Mouse (Mus musculus) heart, embryonic 16.5 days (tissue): ENCODE data around the gene Ipo5. TPM values are rescaled to one million over a fixed set of nuclear protein-coding genes. Genes with fewer than 3 reads are reported as not detected.

ENCODE experiments used
- ATAC-seq: fragments of 200-750 bp; cut with Nextera tagmentation; replicated peaks from 2 replicates; pipeline ENCODE4 v1.8.0; 2017; ENCODE audit warnings: moderate number of reproducible peaks; ENCODE audit not compliant: insufficient read depth, low FRiP score; ENCODE audit errors: extremely low read depth
- H3K27ac ChIP-seq: fragments of 300-500 bp; sonication (generic); 2 replicates; pipeline ENCODE4 v1.5.1; 2014; ENCODE audit warnings: mild to moderate bottlenecking, low read length, control low read depth, moderate library complexity
- H3K27me3 ChIP-seq: fragments of 300-500 bp; sonication (generic); 2 replicates; pipeline ENCODE4 v1.6.1; 2014; ENCODE audit warnings: low read length, mixed read lengths; ENCODE audit not compliant: control insufficient read depth, insufficient read depth
- H3K36me3 ChIP-seq: fragments of 300-500 bp; sonication (generic); 2 replicates; pipeline ENCODE4 v1.6.1; 2014; ENCODE audit not compliant: control insufficient read depth, insufficient read depth
- H3K4me1 ChIP-seq: fragments of 300-500 bp; sonication (generic); 2 replicates; pipeline ENCODE4 v1.6.1; 2014; ENCODE audit warnings: low read length, mixed read lengths; ENCODE audit not compliant: control insufficient read depth, insufficient read depth
- H3K4me2 ChIP-seq: fragments of 300-500 bp; sonication (generic); 2 replicates; pipeline ENCODE4 v1.6.1; 2014; ENCODE audit warnings: low read depth, mild to moderate bottlenecking, control low read depth, low read length
- H3K4me3 ChIP-seq: fragments of 300-500 bp; sonication (generic); 2 replicates; pipeline ENCODE4 v1.5.1; 2014; ENCODE audit warnings: mild to moderate bottlenecking, control low read depth, low read length
- H3K9ac ChIP-seq: fragments of 300-500 bp; sonication (generic); 2 replicates; pipeline ENCODE4 v1.6.1; 2014; ENCODE audit warnings: low read length, control low read depth
- H3K9me3 ChIP-seq: fragments of 300-500 bp; sonication (generic); replicated peaks from 2 replicates; pipeline ENCODE4 v1.6.1; 2016; ENCODE audit warnings: low read length; ENCODE audit not compliant: control insufficient read depth
- WGBS: fragments of 180-500 bp; shearing (Covaris S2); extraction: QIAGEN DNeasy Blood & Tissue Kit; methylation state at CpG from one replicate; pipeline ENCODE4 v1.1.7; 2014; 5-methylcytosine and 5-hydroxymethylcytosine counted together
- polyA plus RNA-seq: library from polyadenylated mRNA; unstranded; fragments of >200 nt; fragmentation: Nextera tagmentation; extraction: Ambion mirVana; gene quantifications from 2 replicates; pipeline ENCODE4 v1.2.1, GENCODE M21; 2015

Ipo5 gene
- polyA plus RNA-seq, 1 experiment from 2014 or later = 65.0 TPM

GRCm38 (mm10) chr14:120960991-120961390 is 50.0 kb downstream of the Ipo5 start:
- Histone ChIP-seq H3K27ac (no peak overlapping the region), H3K4me2 (no peak overlapping the region), H3K4me3 (no peak overlapping the region), H3K9ac (no peak overlapping the region), H3K9me3 (no peaks in the 10 kb centered on the region), H3K4me1 (no peaks in the 10 kb centered on the region), H3K36me3 (no peaks in the 10 kb centered on the region), H3K27me3 (no peaks in the 10 kb centered on the region)
- WGBS = 68% methylated on average over 5 of the region's 5 CpGs
- no peak for ATAC-seq

- H3K36me3 ChIP-seq = no peaks in the 10 kb centered on the region
- no peak overlapping the region for H3K4me2 ChIP-seq
- ATAC-seq = no peak
- no peak overlapping the region for H3K27ac ChIP-seq
- H3K4me3 ChIP-seq = no peak overlapping the region
- 79% methylated on average over 6 of the region's 6 CpGs for WGBS
- H3K9me3 ChIP-seq = peaks cover 2% of the 10 kb centered on the region; the same call in 1 of the 2 replicates
- H3K9ac ChIP-seq = no peak overlapping the region
- H3K27me3 ChIP-seq = no peaks in the 10 kb centered on the region
- H3K4me1 ChIP-seq = no peaks in the 10 kb centered on the region
Observed at GRCm38 (mm10) chr14:120967072-120967471, 56.0 kb downstream of the Ipo5 start.

GRCm38 (mm10) chr14:120968723-120969122 is 57.7 kb downstream of the Ipo5 start:
- Histone ChIP-seq H3K27me3 (no peaks in the 10 kb centered on the region), H3K4me3 (no peak overlapping the region), H3K4me2 (no peak overlapping the region), H3K9me3 (peaks cover 2% of the 10 kb centered on the region; the same call in 1 of the 2 replicates), H3K4me1 (no peaks in the 10 kb centered on the region), H3K27ac (no peak overlapping the region), H3K36me3 (no peaks in the 10 kb centered on the region), H3K9ac (no peak overlapping the region)
- 86% methylated on average over 4 of the region's 4 CpGs for WGBS
- no peak for ATAC-seq

GRCm38 (mm10) chr14:120969673-120970072 is 58.6 kb downstream of the Ipo5 start:
- 82% methylated on average over 3 of the region's 3 CpGs for WGBS
- no peaks in the 10 kb centered on the region for H3K27me3 ChIP-seq
- H3K9me3 ChIP-seq = peaks cover 2% of the 10 kb centered on the region; the same call in 1 of the 2 replicates
- H3K36me3 ChIP-seq = no peaks in the 10 kb centered on the region
- no peak overlapping the region for H3K27ac ChIP-seq
- ATAC-seq = no peak
- no peak overlapping the region for H3K4me2 ChIP-seq
- H3K9ac ChIP-seq = no peak overlapping the region
- H3K4me3 ChIP-seq = no peak overlapping the region
- H3K4me1 ChIP-seq = no peaks in the 10 kb centered on the region

- WGBS = 83% methylated on average over 8 of the region's 8 CpGs
- Histone ChIP-seq H3K36me3 (no peaks in the 10 kb centered on the region), H3K4me3 (no peak overlapping the region), H3K4me1 (no peaks in the 10 kb centered on the region), H3K27ac (no peak overlapping the region), H3K9ac (no peak overlapping the region), H3K9me3 (peaks cover 2% of the 10 kb centered on the region; the same call in 1 of the 2 replicates), H3K27me3 (no peaks in the 10 kb centered on the region), H3K4me2 (no peak overlapping the region)
- ATAC-seq = no peak
Observed at GRCm38 (mm10) chr14:120970637-120971036, 59.6 kb downstream of the Ipo5 start.

GRCm38 (mm10) chr14:120971313-120971712 is 60.3 kb downstream of the Ipo5 start:
- H3K9me3 ChIP-seq = peaks cover 2% of the 10 kb centered on the region; the same call in 1 of the 2 replicates
- ATAC-seq = no peak
- WGBS = 68% methylated on average over 6 of the region's 6 CpGs

GRCm38 (mm10) chr14:120979559-120979958 is 68.5 kb downstream of the Ipo5 start:
- Histone ChIP-seq H3K27me3 (no peaks in the 10 kb centered on the region), H3K4me2 (no peak overlapping the region), H3K9ac (no peak overlapping the region), H3K9me3 (no peaks in the 10 kb centered on the region), H3K27ac (no peak overlapping the region), H3K4me3 (no peak overlapping the region), H3K4me1 (no peaks in the 10 kb centered on the region), H3K36me3 (no peaks in the 10 kb centered on the region)
- ATAC-seq = no peak
- 49% methylated on average over 3 of the region's 3 CpGs for WGBS

More at GRCm38 (mm10) chr14:120971313-120971712, 60.3 kb downstream of the Ipo5 start:
- Histone ChIP-seq H3K27me3 (no peaks in the 10 kb centered on the region), H3K4me2 (no peak overlapping the region), H3K4me1 (no peaks in the 10 kb centered on the region), H3K4me3 (no peak overlapping the region), H3K36me3 (no peaks in the 10 kb centered on the region), H3K27ac (no peak overlapping the region), H3K9ac (no peak overlapping the region)

- Histone ChIP-seq H3K27me3 (no peaks in the 10 kb centered on the region), H3K36me3 (no peaks in the 10 kb centered on the region), H3K9me3 (no peaks in the 10 kb centered on the region), H3K4me1 (no peaks in the 10 kb centered on the region), H3K27ac (no peak overlapping the region), H3K4me2 (no peak overlapping the region), H3K9ac (no peak overlapping the region), H3K4me3 (no peak overlapping the region)
- no peak for ATAC-seq
- WGBS = 50% methylated on average over 6 of the region's 6 CpGs
Observed at GRCm38 (mm10) chr14:120989126-120989525, 78.1 kb downstream of the Ipo5 start.
